Mouse (Mus musculus): ENCODE results near the gene Erg. TPM values are rescaled to one million over a fixed set of nuclear protein-coding genes. Genes with fewer than 3 reads are reported as not detected.

Erg gene
- polyA plus RNA-seq (2017; shearing (Covaris generic)) = not detected

GRCm38 (mm10) chr16:95586311-95586602, at the start of gene Erg:
Gene Erg, minus strand, starts transcription at chr16:95586593.
- no peak for ATAC-seq

DNA sequence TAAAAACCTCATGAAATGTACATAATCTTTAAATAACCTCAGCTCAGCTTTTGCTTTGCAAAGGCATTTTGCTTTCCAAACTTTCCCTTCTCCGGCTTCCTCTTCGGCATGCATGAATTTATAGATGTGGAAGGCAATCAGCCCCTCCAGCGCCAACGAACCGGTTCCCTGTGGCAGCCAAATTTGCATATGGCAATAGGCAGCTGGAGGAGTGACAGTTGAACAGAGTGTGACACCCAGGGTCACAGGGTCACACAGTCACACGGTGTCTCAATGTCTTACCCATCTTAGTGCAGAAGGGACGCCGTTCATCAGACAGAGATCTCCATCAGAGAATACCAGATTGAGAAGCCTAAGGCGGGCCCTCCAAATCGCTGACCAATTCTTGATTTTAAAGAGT, 45.4 kb upstream of the Erg start:
- no peak for ATAC-seq

DNA sequence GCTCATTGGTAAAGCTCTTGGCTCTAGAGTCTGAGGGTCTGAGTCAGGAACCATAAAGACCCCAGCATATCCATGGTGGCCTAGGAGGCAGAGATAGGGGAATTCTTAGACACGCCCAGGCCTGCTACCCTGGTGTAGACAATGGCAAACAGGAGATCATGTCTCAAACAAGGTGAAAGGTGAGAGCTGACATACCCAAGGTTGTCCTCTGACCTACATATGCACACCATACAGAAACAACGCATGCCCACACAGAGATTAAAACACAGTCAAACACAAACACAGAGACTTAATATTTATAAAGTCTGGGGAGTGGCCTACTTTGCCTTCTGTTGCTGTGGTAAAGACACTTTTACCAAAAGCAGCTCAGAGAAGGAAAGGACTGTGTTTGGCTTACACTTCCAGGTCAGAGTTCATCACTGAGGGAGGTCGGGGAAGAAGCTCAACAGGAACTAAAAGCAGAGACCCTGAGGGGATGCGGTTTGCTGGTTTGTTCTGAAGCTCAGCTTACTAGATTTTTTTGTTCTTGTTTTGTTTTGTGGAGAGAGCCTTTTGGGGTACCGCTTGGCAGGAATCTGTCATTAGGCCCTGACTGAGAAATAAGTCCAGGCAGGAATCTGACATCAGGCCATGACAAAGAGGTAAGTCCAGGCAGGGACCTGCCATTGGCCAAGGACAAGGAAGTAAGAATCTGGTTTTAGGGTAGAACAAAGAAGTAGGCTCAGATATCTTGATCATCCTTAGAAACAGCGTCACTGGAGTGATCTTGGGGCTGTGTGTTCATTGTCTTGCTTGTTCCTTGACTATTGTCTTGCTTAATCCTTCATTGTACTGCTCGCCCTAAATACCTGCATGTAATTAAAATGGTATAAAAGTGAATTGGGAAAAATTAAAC, 37.7 kb upstream of the Erg start:
- no peak for ATAC-seq

DNA sequence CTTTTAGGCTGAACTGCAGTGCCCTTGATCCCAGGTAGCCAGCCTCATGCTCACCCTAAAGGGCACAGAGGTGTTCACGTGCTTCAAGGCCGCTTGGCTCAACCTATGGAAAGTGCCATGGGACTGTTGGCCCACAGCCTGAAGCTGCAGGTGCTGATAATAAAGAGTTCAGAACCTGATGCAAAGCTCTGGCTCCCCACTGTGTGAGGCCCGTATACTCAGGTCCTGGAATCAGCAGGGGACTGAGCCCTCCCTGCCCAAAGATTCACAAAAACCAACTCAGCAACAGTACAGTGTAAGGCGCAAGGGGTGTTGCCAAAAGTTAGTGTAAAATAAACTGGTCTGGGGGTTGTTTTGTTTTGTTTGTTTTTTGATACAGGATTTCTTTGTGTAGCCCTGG, 36.7 kb upstream of the Erg start:
- no peak for ATAC-seq

GRCm38 (mm10) chr16:95619859-95620325, 33.5 kb upstream of the Erg start:
- no peak for ATAC-seq

GRCm38 (mm10) chr16:95618206-95618605, 31.8 kb upstream of the Erg start:
- no peak for ATAC-seq

- ATAC-seq = no peak
Observed at GRCm38 (mm10) chr16:95617720-95618119, 31.3 kb upstream of the Erg start.

- no peak for ATAC-seq
Observed at GRCm38 (mm10) chr16:95615579-95615978, 29.2 kb upstream of the Erg start.

DNA sequence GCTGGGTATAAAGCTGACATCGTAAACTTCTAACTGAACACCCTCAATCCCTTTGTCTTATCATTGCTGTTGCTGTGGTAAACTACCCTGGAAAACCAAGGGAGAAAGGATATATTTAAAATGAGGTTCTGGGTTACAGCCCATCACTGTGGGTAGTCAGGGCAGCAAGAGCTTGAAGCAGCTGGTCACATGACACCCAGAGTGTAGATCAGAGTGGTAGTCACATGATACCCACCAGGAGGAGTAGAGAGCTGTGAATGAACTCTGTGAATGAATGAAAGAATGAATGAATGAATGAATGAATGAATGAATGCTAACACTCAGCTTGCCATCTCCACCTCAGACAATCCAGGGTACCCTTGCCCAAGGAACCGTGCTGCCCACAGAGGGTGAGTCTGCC, 28.1 kb upstream of the Erg start:
- no peak for ATAC-seq

DNA sequence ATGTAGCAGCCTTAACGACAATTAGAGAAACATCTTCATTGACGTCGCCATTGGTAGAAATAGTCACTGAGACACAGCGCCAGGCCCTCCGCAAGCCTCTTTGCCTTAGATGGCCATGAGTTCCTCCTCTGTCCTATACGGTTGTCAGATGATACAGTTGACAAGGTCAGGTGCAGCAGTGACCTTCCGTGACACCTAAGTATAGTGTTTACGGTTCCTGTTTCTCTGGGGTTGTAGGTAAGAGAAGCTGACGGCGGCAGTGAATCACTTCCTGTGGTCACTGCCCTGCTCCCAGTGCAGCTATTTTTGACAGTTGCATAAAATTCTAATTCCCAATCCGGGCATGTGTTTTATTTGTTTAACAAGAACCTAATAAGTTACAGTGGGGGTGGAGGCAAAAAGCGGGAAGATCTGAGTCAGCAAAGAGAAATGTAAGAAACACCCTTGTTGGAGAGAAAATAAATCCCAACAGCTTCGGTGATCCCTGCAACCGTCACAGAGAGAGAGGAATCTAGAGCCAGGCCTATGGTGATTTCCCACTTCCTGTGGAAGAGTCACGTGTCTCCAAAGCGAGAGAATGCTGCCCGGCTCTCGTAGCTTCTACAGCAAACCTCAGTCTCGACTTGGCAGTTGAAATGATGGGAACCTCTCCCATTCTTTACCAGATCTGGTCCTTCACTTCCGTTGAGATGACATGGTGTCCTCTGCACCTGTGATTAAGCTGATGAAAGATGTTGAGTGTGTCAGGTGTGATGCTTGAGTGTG, 25.8 kb upstream of the Erg start:
- ATAC-seq = no peak

GRCm38 (mm10) chr16:95608624-95609023, 22.2 kb upstream of the Erg start:
- no peak for ATAC-seq

DNA sequence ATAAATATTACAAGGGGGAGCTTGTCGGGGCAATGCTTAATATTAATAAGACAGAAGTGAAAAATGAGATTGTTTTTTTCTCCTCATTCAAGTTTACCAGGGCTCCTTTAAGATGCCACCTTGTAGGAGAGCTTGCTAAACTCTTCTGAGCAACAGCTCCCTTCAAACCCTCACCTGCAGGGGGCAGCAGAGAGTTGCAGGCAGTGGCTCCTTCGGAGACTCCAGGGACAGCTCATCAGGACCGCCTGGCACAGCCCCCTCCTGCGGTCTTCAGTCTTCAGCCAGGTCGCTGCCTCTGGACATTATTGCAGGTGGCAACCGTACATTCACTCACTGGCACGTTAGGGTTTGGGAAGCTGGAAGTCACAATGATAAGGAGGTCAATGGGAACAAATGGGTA, 18.9 kb upstream of the Erg start:
- ATAC-seq = no peak

DNA sequence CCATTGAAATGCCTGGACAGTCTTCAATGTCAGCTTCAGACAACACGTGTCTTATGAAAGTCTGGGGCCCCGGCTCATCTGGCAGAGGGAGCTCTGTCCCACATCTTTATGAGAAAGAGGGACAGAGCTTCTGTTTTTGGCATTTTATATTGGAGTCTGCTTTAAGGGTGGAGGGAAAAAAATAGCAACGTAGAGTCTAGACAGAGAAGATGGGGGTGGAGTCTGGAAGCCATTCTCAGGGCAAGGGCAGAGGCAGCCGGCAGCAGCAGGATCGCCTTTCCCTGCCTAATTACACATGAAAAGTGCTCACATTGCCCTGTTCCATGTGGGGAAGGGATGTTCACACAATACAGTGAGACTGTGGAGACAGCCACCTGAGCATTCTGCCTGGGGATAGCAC, 16.1 kb upstream of the Erg start:
- no peak for ATAC-seq

- no peak for ATAC-seq
Observed at GRCm38 (mm10) chr16:95601807-95602206, 15.4 kb upstream of the Erg start.

GRCm38 (mm10) chr16:95601219-95601580, 14.8 kb upstream of the Erg start:
- no peak for ATAC-seq

- no peak for ATAC-seq
Observed at GRCm38 (mm10) chr16:95600572-95601218, 14.3 kb upstream of the Erg start.

- ATAC-seq = no peak
Observed at GRCm38 (mm10) chr16:95598930-95599329, 12.5 kb upstream of the Erg start.

- no peak for ATAC-seq
Observed at GRCm38 (mm10) chr16:95597578-95597951, 11.2 kb upstream of the Erg start.

GRCm38 (mm10) chr16:95596884-95597577, 10.6 kb upstream of the Erg start:
- no peak for ATAC-seq

DNA sequence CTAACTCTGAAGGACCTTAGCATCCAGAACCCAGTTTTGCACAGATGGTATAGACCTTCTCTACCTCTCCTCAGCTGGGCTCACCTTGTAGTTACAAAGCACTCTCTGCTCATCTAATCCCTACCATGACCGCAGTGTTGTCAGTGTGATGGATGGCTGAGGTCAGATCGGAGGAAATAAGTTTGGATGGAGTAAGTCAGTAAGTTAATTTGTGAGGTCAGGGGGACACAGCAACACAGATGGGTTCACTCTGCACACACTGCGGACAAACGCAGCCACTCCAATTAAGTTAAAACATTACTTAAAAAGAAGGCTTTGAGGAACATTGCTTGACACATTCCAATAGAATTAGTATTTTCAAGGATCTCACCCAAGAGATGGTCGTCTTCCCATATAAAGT, 2.5 kb upstream of the Erg start:
- ATAC-seq = no peak

- no peak for ATAC-seq
Observed at GRCm38 (mm10) chr16:95586726-95587125, 333 bp upstream of the Erg start.

DNA sequence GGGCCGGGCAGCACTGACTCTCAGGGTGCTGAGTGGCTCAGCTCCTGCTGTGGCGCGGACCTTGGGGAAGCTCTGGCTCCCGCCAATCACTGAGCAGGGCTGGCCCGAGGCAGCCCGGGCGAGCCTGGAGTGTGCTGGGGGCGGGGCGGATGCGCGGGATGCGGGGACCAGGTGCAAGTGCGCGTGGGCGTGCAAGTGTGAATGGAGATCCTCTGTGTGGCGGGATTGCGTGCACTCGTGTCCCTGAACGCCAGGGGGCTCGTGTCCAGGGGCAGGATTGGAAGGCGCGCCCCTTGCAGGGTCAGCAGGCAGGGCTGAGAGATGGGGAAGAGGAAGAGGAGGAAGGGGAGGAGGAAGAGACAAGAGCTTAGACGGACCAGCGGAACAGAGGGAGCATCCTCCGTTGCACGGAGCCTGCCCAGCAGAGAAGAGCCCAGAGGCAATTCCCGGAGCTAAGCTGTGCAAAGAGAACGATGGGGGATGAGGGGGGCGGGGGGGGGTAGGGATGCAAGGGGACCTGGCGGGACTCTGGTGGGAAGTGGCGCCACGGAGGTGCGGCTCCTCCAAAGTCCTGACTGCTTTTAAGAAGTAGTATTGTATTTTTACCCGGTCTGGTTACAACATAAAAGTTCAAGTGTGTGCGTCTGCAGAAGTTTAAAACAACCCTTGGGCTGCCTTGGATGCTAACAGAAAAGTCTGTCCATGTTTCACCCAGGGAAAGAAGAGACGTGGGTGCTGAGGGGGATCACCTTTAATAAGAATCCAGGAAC, 667 bp downstream of the Erg start:
- ATAC-seq = peak; percentile 85
